Mouse (Mus musculus): ENCODE results near the gene P4ha1. TPM values are rescaled to one million over a fixed set of nuclear protein-coding genes. Genes with fewer than 3 reads are reported as not detected.
"Not testable (repeated sequence)": the region's sequence is repeated elsewhere in the genome, so short reads cannot be mapped to it uniquely, and the experiment has no call there.

P4ha1 gene
- polyA plus RNA-seq, 1 experiment from 2014 or later = 27.4 TPM

GRCm38 (mm10) chr10:59380411-59380821 is 57.3 kb downstream of the P4ha1 start:
- ATAC-seq = peak; percentile 73
- Histone ChIP-seq H3K27me3 (replicated peaks) (no peaks in the 10 kb centered on the region), H3K9ac (peak overlapping the region; percentile 43), H3K9me3 (replicated peaks) (no peaks in the 10 kb centered on the region), H3K27ac (peak overlapping the region; percentile 74), H3K4me3 (no peak overlapping the region), H3K4me1 (peaks cover 18% of the 10 kb centered on the region), H3K4me2 (peak overlapping the region; percentile 38), H3K36me3 (0 out of 2 replicates have a peak, but pooled peaks cover 5% of the 10 kb centered on the region)
- WGBS (ENCODE audit: insufficient replicate concordance) = 36% methylated on average over 2 of the region's 2 CpGs

- not testable (repeated sequence) for H3K4me3 ChIP-seq; H3K36me3 ChIP-seq; H3K9ac ChIP-seq; H3K27ac ChIP-seq; H3K27me3 ChIP-seq (replicated peaks); ATAC-seq; H3K4me2 ChIP-seq; H3K9me3 ChIP-seq (replicated peaks)
- peaks cover 18% of the 10 kb centered on the region for H3K4me1 ChIP-seq
- 71% methylated on average over 7 of the region's 10 CpGs for WGBS (ENCODE audit: insufficient replicate concordance)
These were observed 58.5 kb downstream of the P4ha1 start for GRCm38 (mm10) chr10:59381563-59381962.

- WGBS (ENCODE audit: insufficient replicate concordance) = 80% methylated on average over 8 of the region's 8 CpGs
- Histone ChIP-seq H3K27me3 (replicated peaks) (no peaks in the 10 kb centered on the region), H3K4me1 (peaks cover 3% of the 10 kb centered on the region; the same call in 1 of the 2 replicates), H3K27ac (no peak overlapping the region), H3K9ac (no peak overlapping the region), H3K36me3 (peaks cover 3% of the 10 kb centered on the region; the same call in 1 of the 2 replicates), H3K9me3 (replicated peaks) (peaks cover 4% of the 10 kb centered on the region; the same call in 1 of the 2 replicates), H3K4me3 (no peak overlapping the region), H3K4me2 (no peak overlapping the region)
- ATAC-seq = no peak
These were observed 63.9 kb downstream of the P4ha1 start for GRCm38 (mm10) chr10:59386951-59387350.

- no peak overlapping the region for H3K4me2 ChIP-seq
- H3K27ac ChIP-seq = no peak overlapping the region
- H3K36me3 ChIP-seq = peaks cover 3% of the 10 kb centered on the region; the same call in 1 of the 2 replicates
- no peak for ATAC-seq
- peaks cover 4% of the 10 kb centered on the region; the same call in 1 of the 2 replicates for H3K4me1 ChIP-seq
- H3K9me3 ChIP-seq (replicated peaks) = peaks cover 4% of the 10 kb centered on the region; the same call in 1 of the 2 replicates
- no peaks in the 10 kb centered on the region for H3K27me3 ChIP-seq (replicated peaks)
- H3K4me3 ChIP-seq = no peak overlapping the region
- 80% methylated on average over 3 of the region's 3 CpGs for WGBS (ENCODE audit: insufficient replicate concordance)
- no peak overlapping the region for H3K9ac ChIP-seq
These were observed 66.6 kb downstream of the P4ha1 start for GRCm38 (mm10) chr10:59389652-59390051.

GRCm38 (mm10) chr10:59391907-59392306 is 68.8 kb downstream of the P4ha1 start:
- H3K36me3 ChIP-seq = peaks cover 3% of the 10 kb centered on the region; the same call in 1 of the 2 replicates
- H3K4me3 ChIP-seq = no peak overlapping the region
- H3K27me3 ChIP-seq (replicated peaks) = no peaks in the 10 kb centered on the region
- H3K27ac ChIP-seq = no peak overlapping the region
- 4% methylated on average over 4 of the region's 4 CpGs for WGBS (ENCODE audit: insufficient replicate concordance)
- peaks cover 4% of the 10 kb centered on the region; the same call in 1 of the 2 replicates for H3K9me3 ChIP-seq (replicated peaks)
- no peak overlapping the region for H3K9ac ChIP-seq
- no peak for ATAC-seq
- peaks cover 4% of the 10 kb centered on the region; the same call in 1 of the 2 replicates for H3K4me1 ChIP-seq
- no peak overlapping the region for H3K4me2 ChIP-seq

- H3K27me3 ChIP-seq (replicated peaks); H3K9me3 ChIP-seq (replicated peaks); H3K4me2 ChIP-seq; H3K4me1 ChIP-seq; H3K36me3 ChIP-seq; H3K27ac ChIP-seq; H3K4me3 ChIP-seq; ATAC-seq; H3K9ac ChIP-seq: not testable (repeated sequence)
- 88% methylated on average over 13 of the region's 25 CpGs for WGBS (ENCODE audit: insufficient replicate concordance)
These were observed 72.4 kb downstream of the P4ha1 start, which contains the start of gene Gm10273 for GRCm38 (mm10) chr10:59395461-59395860. TSS of gene Gm10273 (plus strand) at chr10:59395632.

- Histone ChIP-seq H3K4me2 (peak within 1 kb of the TSS; percentile 45), H3K27ac (peak within 1 kb of the TSS; percentile 71), H3K27me3 (replicated peaks) (no peaks in the 10 kb centered on the region), H3K4me1 (no peaks in the 10 kb centered on the region), H3K36me3 (no peaks in the 10 kb centered on the region), H3K9me3 (replicated peaks) (no peaks in the 10 kb centered on the region), H3K9ac (peak within 1 kb of the TSS; percentile 39; the same call in 1 of the 2 replicates), H3K4me3 (peak within 1 kb of the TSS; percentile 37)
- peak; percentile 89 for ATAC-seq
- WGBS (ENCODE audit: insufficient replicate concordance) = 56% methylated on average over 21 of the region's 21 CpGs
These were observed 80.0 kb downstream of the P4ha1 start, which contains the start of gene Pla2g12b for GRCm38 (mm10) chr10:59402899-59403792. TSS of gene Pla2g12b (plus strand) at chr10:59403660.

GRCm38 (mm10) chr10:59403793-59404149 is 80.7 kb downstream of the P4ha1 start:
- no peaks in the 10 kb centered on the region for H3K4me1 ChIP-seq
- 58% methylated on average over 10 of the region's 10 CpGs for WGBS (ENCODE audit: insufficient replicate concordance)
- H3K9me3 ChIP-seq (replicated peaks) = no peaks in the 10 kb centered on the region
- H3K4me3 ChIP-seq = peak overlapping the region; percentile 37
- H3K4me2 ChIP-seq = peak overlapping the region; percentile 45
- peak overlapping the region; percentile 39; the same call in 1 of the 2 replicates for H3K9ac ChIP-seq
- H3K36me3 ChIP-seq = no peaks in the 10 kb centered on the region
- H3K27ac ChIP-seq = peak overlapping the region; percentile 71
- H3K27me3 ChIP-seq (replicated peaks) = no peaks in the 10 kb centered on the region
- peak; percentile 51 for ATAC-seq

GRCm38 (mm10) chr10:59408499-59408898 is 85.4 kb downstream of the P4ha1 start:
- H3K27me3 ChIP-seq (replicated peaks) = no peaks in the 10 kb centered on the region
- H3K36me3 ChIP-seq = no peaks in the 10 kb centered on the region
- H3K27ac ChIP-seq = no peak overlapping the region
- no peaks in the 10 kb centered on the region for H3K4me1 ChIP-seq
- no peak overlapping the region for H3K9ac ChIP-seq
- 54% methylated on average over 6 of the region's 6 CpGs for WGBS (ENCODE audit: insufficient replicate concordance)
- H3K9me3 ChIP-seq (replicated peaks) = no peaks in the 10 kb centered on the region
- no peak overlapping the region for H3K4me3 ChIP-seq
- H3K4me2 ChIP-seq = no peak overlapping the region
- ATAC-seq = no peak

- H3K4me3 ChIP-seq = no peak overlapping the region
- H3K27ac ChIP-seq = no peak overlapping the region
- H3K9ac ChIP-seq = no peak overlapping the region
- no peak overlapping the region for H3K4me2 ChIP-seq
- H3K36me3 ChIP-seq = no peaks in the 10 kb centered on the region
- no peaks in the 10 kb centered on the region for H3K9me3 ChIP-seq (replicated peaks)
- H3K27me3 ChIP-seq (replicated peaks) = no peaks in the 10 kb centered on the region
- no peak for ATAC-seq
- WGBS (ENCODE audit: insufficient replicate concordance) = 67% methylated on average over 12 of the region's 12 CpGs
- no peaks in the 10 kb centered on the region for H3K4me1 ChIP-seq
These were observed 87.2 kb downstream of the P4ha1 start for GRCm38 (mm10) chr10:59410264-59410663.

- no peaks in the 10 kb centered on the region for H3K36me3 ChIP-seq
- no peaks in the 10 kb centered on the region for H3K4me1 ChIP-seq
- 77% methylated on average over 4 of the region's 4 CpGs for WGBS (ENCODE audit: insufficient replicate concordance)
- no peak overlapping the region for H3K9ac ChIP-seq
- H3K27me3 ChIP-seq (replicated peaks) = no peaks in the 10 kb centered on the region
- H3K4me2 ChIP-seq = no peak overlapping the region
- ATAC-seq = no peak
- H3K4me3 ChIP-seq = no peak overlapping the region
- H3K9me3 ChIP-seq (replicated peaks) = no peaks in the 10 kb centered on the region
- no peak overlapping the region for H3K27ac ChIP-seq
These were observed 90.6 kb downstream of the P4ha1 start for GRCm38 (mm10) chr10:59413711-59414110.

GRCm38 (mm10) chr10:59416623-59417022 is 93.5 kb downstream of the P4ha1 start:
- 66% methylated on average over 3 of the region's 3 CpGs for WGBS (ENCODE audit: insufficient replicate concordance)
- no peaks in the 10 kb centered on the region; the same call in 1 of the 2 replicates for H3K36me3 ChIP-seq
- no peak overlapping the region for H3K4me2 ChIP-seq
- H3K27me3 ChIP-seq (replicated peaks) = no peaks in the 10 kb centered on the region
- no peak overlapping the region for H3K4me3 ChIP-seq
- no peak overlapping the region for H3K27ac ChIP-seq
- no peak for ATAC-seq
- H3K9me3 ChIP-seq (replicated peaks) = no peaks in the 10 kb centered on the region
- no peaks in the 10 kb centered on the region for H3K4me1 ChIP-seq
- H3K9ac ChIP-seq = no peak overlapping the region

All from liver, embryonic 12.5 days (tissue).